Mouse (Mus musculus): Measurements from ENCODE around the gene Phldb3.

DNA sequence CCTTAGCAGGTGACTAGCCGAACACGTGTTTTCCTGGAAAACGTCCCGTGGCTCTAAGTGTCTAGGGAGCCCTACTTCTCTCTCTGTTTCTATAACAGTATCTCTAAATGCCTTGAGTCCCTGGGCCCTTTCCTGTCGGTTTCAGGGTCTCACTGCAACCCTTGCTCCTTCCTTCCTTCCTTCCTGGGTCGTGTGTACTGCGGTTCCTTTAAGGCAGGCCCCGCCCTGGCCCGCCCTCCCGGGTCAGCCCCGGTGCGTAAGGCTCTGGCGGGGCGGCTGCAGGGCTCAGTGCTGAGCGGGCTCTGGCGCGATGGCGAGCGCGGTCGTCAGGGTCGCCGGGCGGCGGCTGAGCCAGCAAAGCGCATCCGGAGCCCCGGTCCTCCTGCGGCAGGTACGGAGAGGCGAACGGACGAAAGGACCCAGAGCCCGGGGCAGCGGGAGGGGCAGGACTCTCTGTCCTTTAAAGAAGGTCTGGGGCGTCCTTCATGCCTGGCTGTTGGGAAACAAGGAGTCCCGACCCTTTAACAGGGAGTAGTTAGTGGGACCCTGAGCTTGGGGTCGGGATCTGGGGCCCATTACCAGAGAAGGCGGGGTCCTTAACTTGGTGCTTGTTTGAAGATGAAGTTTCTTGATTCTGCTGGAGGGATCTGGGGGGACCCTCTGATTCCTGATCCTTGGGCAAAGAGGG is 16.8 kb upstream of the Phldb3 start:
- TF ChIP-seq TCF12 (IDR thresholded peaks at IDR 0.05; ENCODE audit: low read depth, low read length) (peak; percentile 56; the same call in 1 of the 2 replicates), CTCF (conservative IDR thresholded peaks at IDR 0.05 in 1 of 2, IDR thresholded peaks at IDR 0.05 in 1 of 2; ENCODE audit: low read depth in 2 of 2, low read length in 2 of 2) (no peak), NRF1 (IDR thresholded peaks at IDR 0.05; ENCODE audit: low read depth, low read length) (0 out of 2 replicates have a peak, but pooled peaks have one; percentile 7), CHD2 (IDR thresholded peaks at IDR 0.05; ENCODE audit: low read length) (no peak), EP300 (IDR thresholded peaks at IDR 0.05; ENCODE audit: low read length) (no peak)
